Mouse (Mus musculus) intestine, embryonic 14.5 days (tissue): ENCODE data around the gene Glb1l2. TPM values are rescaled to one million over a fixed set of nuclear protein-coding genes. Genes with fewer than 3 reads are reported as not detected.

ENCODE experiments used
- ATAC-seq: fragments of 200-750 bp; cut with Nextera tagmentation; replicated peaks from 2 replicates; pipeline ENCODE4 v1.8.0; 2017; ENCODE audit warnings: low read depth, moderate number of reproducible peaks, moderate TSS enrichment, moderate library complexity; ENCODE audit not compliant: low FRiP score, low TSS enrichment
- DNase-seq: peaks from one replicate; pipeline ENCODE4 v3.0.0-alpha.2; 2018; ENCODE audit warnings: low spot score
- H3K27ac ChIP-seq: fragments of 300-500 bp; sonication (generic); 2 replicates; pipeline ENCODE4 v1.5.1; 2014; ENCODE audit warnings: low read depth, mild to moderate bottlenecking, control low read depth
- H3K27me3 ChIP-seq: fragments of 300-500 bp; sonication (generic); replicated peaks from 2 replicates; pipeline ENCODE4 v1.6.1; 2014; ENCODE audit warnings: low read length, control low read depth; ENCODE audit not compliant: control insufficient read depth, insufficient read depth
- H3K36me3 ChIP-seq: fragments of 300-500 bp; sonication (generic); 2 replicates; pipeline ENCODE4 v1.6.1; 2014; ENCODE audit warnings: low read length, control low read depth; ENCODE audit not compliant: control insufficient read depth, insufficient read depth
- H3K4me1 ChIP-seq: fragments of 300-500 bp; sonication (generic); replicated peaks from 2 replicates; pipeline ENCODE4 v1.6.1; 2014; ENCODE audit warnings: low read length, control low read depth, mixed read lengths; ENCODE audit not compliant: control insufficient read depth, insufficient read depth
- H3K4me2 ChIP-seq: fragments of 300-500 bp; sonication (generic); 2 replicates; pipeline ENCODE4 v1.6.1; 2014; ENCODE audit warnings: low read length
- H3K4me3 ChIP-seq: fragments of 300-500 bp; sonication (generic); 2 replicates; pipeline ENCODE4 v1.5.1; 2014; ENCODE audit warnings: low read depth, low read length, control low read depth, mixed read lengths
- H3K9ac ChIP-seq: fragments of 300-500 bp; sonication (generic); 2 replicates; pipeline ENCODE4 v1.6.1; 2014; ENCODE audit warnings: mild to moderate bottlenecking, low read length
- H3K9me3 ChIP-seq: fragments of 300-500 bp; sonication (generic); 2 replicates; pipeline ENCODE4 v1.6.1; 2016; ENCODE audit warnings: low read length, control low read depth; ENCODE audit not compliant: control insufficient read depth
- WGBS: fragments of 180-500 bp; shearing (Covaris S2); extraction: QIAGEN DNeasy Blood & Tissue Kit; methylation state at CpG from one replicate; pipeline ENCODE4 v1.1.7; 2014; 5-methylcytosine and 5-hydroxymethylcytosine counted together
- polyA plus RNA-seq: library from polyadenylated mRNA; unstranded; fragments of >200 nt; fragmentation: Nextera tagmentation; extraction: Ambion mirVana; gene quantifications from 2 replicates; pipeline ENCODE4 v1.2.1, GENCODE M21; 2014

Glb1l2 gene
- 1.9 and 3.1 TPM in 2 replicates for polyA plus RNA-seq

- DNase-seq (peak; percentile 95), ATAC-seq (peak; percentile 100)
- Histone ChIP-seq H3K9ac (peak within 1 kb of the TSS; percentile 35), H3K4me1 (peaks cover 5% of the 10 kb centered on the region), H3K4me2 (peak within 1 kb of the TSS; percentile 75), H3K27ac (no peak within 1 kb of the TSS), H3K27me3 (no peaks in the 10 kb centered on the region), H3K9me3 (no peaks in the 10 kb centered on the region), H3K4me3 (peak within 1 kb of the TSS; percentile 42), H3K36me3 (no peaks in the 10 kb centered on the region)
- under 1% methylated on average over 33 of the region's 33 CpGs for WGBS
These were observed at the start of gene Glb1l2 for GRCm38 (mm10) chr9:26805935-26806666. Glb1l2 (minus strand) TSS chr9:26806468.

- Histone ChIP-seq H3K4me3 (no peak overlapping the region), H3K9ac (no peak overlapping the region), H3K27me3 (no peaks in the 10 kb centered on the region), H3K4me2 (no peak overlapping the region), H3K4me1 (no peaks in the 10 kb centered on the region), H3K36me3 (no peaks in the 10 kb centered on the region), H3K9me3 (no peaks in the 10 kb centered on the region), H3K27ac (no peak overlapping the region)
- 65% methylated on average over 3 of the region's 3 CpGs for WGBS
- DNase-seq (no peak), ATAC-seq (no peak)
These were observed 24.8 kb upstream of the Glb1l2 start for GRCm38 (mm10) chr9:26831089-26831488.

GRCm38 (mm10) chr9:26819942-26820341 lies 13.7 kb upstream of the Glb1l2 start:
- DNase-seq (no peak), ATAC-seq (no peak)
- Histone ChIP-seq H3K4me2 (no peak overlapping the region), H3K27me3 (no peaks in the 10 kb centered on the region), H3K27ac (no peak overlapping the region), H3K9me3 (no peaks in the 10 kb centered on the region), H3K4me3 (no peak overlapping the region), H3K4me1 (no peaks in the 10 kb centered on the region), H3K36me3 (no peaks in the 10 kb centered on the region), H3K9ac (no peak overlapping the region)
- 73% methylated on average over 1 of the region's 1 CpGs for WGBS

- Histone ChIP-seq H3K9ac (no peak overlapping the region), H3K4me1 (peaks cover 5% of the 10 kb centered on the region)
- WGBS, result 83% methylated on average over 2 of the region's 2 CpGs
These were observed 2.5 kb upstream of the Glb1l2 start for GRCm38 (mm10) chr9:26808735-26809134.

GRCm38 (mm10) chr9:26804321-26804720 lies 1.9 kb downstream of the Glb1l2 start:
- H3K27me3 ChIP-seq, result no peaks in the 10 kb centered on the region
- DNase-seq, result no peak
- no peaks in the 10 kb centered on the region for H3K9me3 ChIP-seq
- no peak overlapping the region for H3K27ac ChIP-seq
- H3K4me1 ChIP-seq, result peaks cover 5% of the 10 kb centered on the region
- no peak overlapping the region for H3K9ac ChIP-seq
- no peak for ATAC-seq
- no peak overlapping the region for H3K4me3 ChIP-seq
- H3K36me3 ChIP-seq, result no peaks in the 10 kb centered on the region
- no peak overlapping the region for H3K4me2 ChIP-seq

More at GRCm38 (mm10) chr9:26808735-26809134, 2.5 kb upstream of the Glb1l2 start:
- H3K27me3 ChIP-seq, result no peaks in the 10 kb centered on the region
- H3K9me3 ChIP-seq, result no peaks in the 10 kb centered on the region
- no peak overlapping the region for H3K27ac ChIP-seq
- H3K4me2 ChIP-seq, result no peak overlapping the region
- H3K4me3 ChIP-seq, result no peak overlapping the region
- no peaks in the 10 kb centered on the region for H3K36me3 ChIP-seq
- DNase-seq (no peak), ATAC-seq (no peak)

- Histone ChIP-seq H3K27ac (no peak overlapping the region), H3K9me3 (no peaks in the 10 kb centered on the region), H3K9ac (no peak overlapping the region), H3K36me3 (no peaks in the 10 kb centered on the region), H3K4me1 (no peaks in the 10 kb centered on the region), H3K4me3 (no peak overlapping the region), H3K27me3 (no peaks in the 10 kb centered on the region), H3K4me2 (no peak overlapping the region)
- DNase-seq (no peak), ATAC-seq (no peak)
- WGBS, result 93% methylated on average over 2 of the region's 2 CpGs
These were observed 5.9 kb downstream of the Glb1l2 start for GRCm38 (mm10) chr9:26800357-26800756.

- no peaks in the 10 kb centered on the region for H3K4me1 ChIP-seq
- no peak overlapping the region for H3K4me3 ChIP-seq
- no peak overlapping the region for H3K27ac ChIP-seq
- H3K27me3 ChIP-seq, result no peaks in the 10 kb centered on the region
- WGBS, result 76% methylated on average over 1 of the region's 1 CpGs
- no peaks in the 10 kb centered on the region for H3K36me3 ChIP-seq
- DNase-seq (no peak), ATAC-seq (no peak)
- no peak overlapping the region for H3K9ac ChIP-seq
- no peaks in the 10 kb centered on the region for H3K9me3 ChIP-seq
- no peak overlapping the region for H3K4me2 ChIP-seq
These were observed 7.5 kb downstream of the Glb1l2 start for GRCm38 (mm10) chr9:26798731-26799130.

GRCm38 (mm10) chr9:26798205-26798604 lies 8.1 kb downstream of the Glb1l2 start:
- H3K27ac ChIP-seq, result no peak overlapping the region
- ATAC-seq, result no peak
- no peak overlapping the region for H3K9ac ChIP-seq
- DNase-seq, result no peak
- H3K36me3 ChIP-seq, result no peaks in the 10 kb centered on the region
- WGBS, result 83% methylated on average over 3 of the region's 3 CpGs
- no peaks in the 10 kb centered on the region for H3K9me3 ChIP-seq
- H3K4me2 ChIP-seq, result no peak overlapping the region
- H3K27me3 ChIP-seq, result no peaks in the 10 kb centered on the region
- H3K4me1 ChIP-seq, result no peaks in the 10 kb centered on the region
- H3K4me3 ChIP-seq, result no peak overlapping the region

- 81% methylated on average over 3 of the region's 3 CpGs for WGBS
- Histone ChIP-seq H3K9me3 (no peaks in the 10 kb centered on the region), H3K4me3 (no peak overlapping the region), H3K27ac (no peak overlapping the region), H3K36me3 (no peaks in the 10 kb centered on the region), H3K9ac (no peak overlapping the region), H3K4me2 (no peak overlapping the region), H3K4me1 (no peaks in the 10 kb centered on the region), H3K27me3 (no peaks in the 10 kb centered on the region)
- ATAC-seq (no peak), DNase-seq (no peak)
These were observed 13.4 kb downstream of the Glb1l2 start for GRCm38 (mm10) chr9:26792829-26793228.
